Mouse (Mus musculus) liver, embryonic 11.5 days (tissue): ENCODE results near the gene Tex52. TPM values are rescaled to one million over a fixed set of nuclear protein-coding genes. Genes with fewer than 3 reads are reported as not detected.

Experiments
- ATAC-seq: fragments of 200-750 bp; cut with Nextera tagmentation; replicated peaks from 2 replicates; pipeline ENCODE4 v1.8.0; 2017; ENCODE audit warnings: moderate number of reproducible peaks, mild to moderate bottlenecking, moderate TSS enrichment, moderate library complexity; ENCODE audit not compliant: low FRiP score
- DNase-seq: peaks from one replicate; pipeline ENCODE4 v3.0.0-alpha.2; 2017; ENCODE audit warnings: low spot score
- H3K27ac ChIP-seq: fragments of 300-500 bp; sonication (generic); 2 replicates; pipeline ENCODE4 v1.5.1; 2014; ENCODE audit warnings: mild to moderate bottlenecking, low read depth, low read length, control low read depth
- H3K27me3 ChIP-seq: fragments of 300-500 bp; sonication (generic); replicated peaks from 2 replicates; pipeline ENCODE4 v1.6.1; 2014; ENCODE audit warnings: low read length, mixed read lengths; ENCODE audit not compliant: control insufficient read depth, insufficient read depth
- H3K36me3 ChIP-seq: fragments of 300-500 bp; sonication (generic); 2 replicates; pipeline ENCODE4 v1.6.1; 2014; ENCODE audit warnings: mild to moderate bottlenecking, low read length, moderate library complexity, mixed read lengths; ENCODE audit not compliant: control insufficient read depth, insufficient read depth
- H3K4me1 ChIP-seq: fragments of 300-500 bp; sonication (generic); replicated peaks from 2 replicates; pipeline ENCODE4 v1.6.1; 2014; ENCODE audit warnings: low read length, mixed read lengths; ENCODE audit not compliant: control insufficient read depth, insufficient read depth
- H3K4me2 ChIP-seq: fragments of 300-500 bp; sonication (generic); 2 replicates; pipeline ENCODE4 v1.6.1; 2014; ENCODE audit warnings: mild to moderate bottlenecking, control low read depth, moderate library complexity
- H3K4me3 ChIP-seq: fragments of 300-500 bp; sonication (generic); 2 replicates; pipeline ENCODE4 v1.5.1; 2014; ENCODE audit warnings: low read depth, low read length, control low read depth
- H3K9ac ChIP-seq: fragments of 300-500 bp; sonication (generic); 2 replicates; pipeline ENCODE4 v1.6.1; 2014; ENCODE audit warnings: low read depth, low read length, control low read depth
- H3K9me3 ChIP-seq: fragments of 300-500 bp; sonication (generic); 2 replicates; pipeline ENCODE4 v1.6.1; 2016; ENCODE audit warnings: low read length, inconsistent platforms, mixed read lengths; ENCODE audit not compliant: control insufficient read depth
- WGBS: fragments of 180-500 bp; shearing (Covaris S2); extraction: QIAGEN DNeasy Blood & Tissue Kit; methylation state at CpG from one replicate; pipeline ENCODE4 v1.1.7; 2014; 5-methylcytosine and 5-hydroxymethylcytosine counted together
- polyA plus RNA-seq: library from polyadenylated mRNA; unstranded; fragments of >200 nt; fragmentation: Nextera tagmentation; extraction: Ambion mirVana; gene quantifications from 2 replicates; pipeline ENCODE4 v1.2.1, GENCODE M21; 2014

The Tex52 gene
- polyA plus RNA-seq, 1 experiment from 2014 or later = not detected

DNA sequence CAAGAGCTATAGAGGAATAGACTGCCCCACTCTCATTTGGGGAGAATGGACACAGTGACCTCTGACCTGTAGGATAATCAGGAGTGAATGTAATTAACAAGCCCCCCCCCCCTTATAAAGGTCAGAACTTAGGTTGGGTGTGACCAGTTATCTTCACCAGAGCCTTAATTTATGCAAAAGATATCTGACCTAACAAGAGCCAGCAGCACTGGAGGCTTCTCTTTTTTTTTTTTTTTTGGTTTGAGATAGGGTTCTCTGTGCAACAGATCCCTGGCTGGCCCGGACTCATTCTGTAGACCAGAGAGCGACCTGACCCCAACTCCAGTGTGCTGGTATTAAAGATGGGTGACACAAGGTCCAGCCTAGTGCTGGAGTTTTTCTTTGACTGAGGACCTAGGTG, 54.0 kb downstream of the Tex52 start:
- no peak overlapping the region for H3K9ac ChIP-seq
- H3K36me3 ChIP-seq = peaks cover 51% of the 10 kb centered on the region
- DNase-seq (no peak), ATAC-seq (no peak)
- H3K27ac ChIP-seq = no peak overlapping the region
- H3K4me3 ChIP-seq = no peak overlapping the region
- H3K9me3 ChIP-seq = no peaks in the 10 kb centered on the region
- peaks cover 8% of the 10 kb centered on the region for H3K4me1 ChIP-seq
- 74% methylated on average over 2 of the region's 2 CpGs for WGBS
- H3K27me3 ChIP-seq = no peaks in the 10 kb centered on the region
- no peak overlapping the region for H3K4me2 ChIP-seq

DNA sequence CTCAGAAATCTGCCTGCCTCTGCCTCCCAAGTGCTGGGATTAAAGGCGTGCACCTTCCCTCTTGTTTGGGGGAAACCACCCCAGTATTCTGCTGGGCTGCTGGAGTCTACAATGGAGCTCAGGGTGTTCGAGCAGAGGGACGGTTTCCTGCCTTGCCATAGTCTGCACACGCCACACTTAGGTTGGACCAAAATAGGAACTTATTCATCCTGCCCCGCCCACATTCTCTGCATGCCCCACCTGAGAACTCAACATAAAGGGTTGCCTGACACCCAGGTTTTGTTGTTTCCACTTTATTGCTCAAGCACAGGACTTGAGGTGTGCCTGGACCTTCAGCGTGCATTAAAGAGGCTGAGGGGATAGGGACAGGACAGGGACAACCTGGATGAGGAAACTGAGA, 54.6 kb downstream of the Tex52 start:
- Histone ChIP-seq H3K9me3 (no peaks in the 10 kb centered on the region), H3K27me3 (no peaks in the 10 kb centered on the region), H3K9ac (no peak overlapping the region), H3K4me2 (no peak overlapping the region), H3K4me1 (peaks cover 8% of the 10 kb centered on the region), H3K4me3 (no peak overlapping the region), H3K27ac (no peak overlapping the region), H3K36me3 (peaks cover 57% of the 10 kb centered on the region)
- ATAC-seq = no peak
- 88% methylated on average over 6 of the region's 6 CpGs for WGBS
- DNase-seq = no peak

GRCm38 (mm10) chr6:128432356-128432915, 57.2 kb downstream of the Tex52 start:
- no peaks in the 10 kb centered on the region for H3K27me3 ChIP-seq
- H3K4me1 ChIP-seq = peaks cover 15% of the 10 kb centered on the region
- no peak overlapping the region for H3K9ac ChIP-seq
- WGBS = 93% methylated on average over 13 of the region's 13 CpGs
- no peak overlapping the region for H3K27ac ChIP-seq
- DNase-seq (no peak), ATAC-seq (no peak)
- H3K4me3 ChIP-seq = no peak overlapping the region
- peaks cover 73% of the 10 kb centered on the region for H3K36me3 ChIP-seq
- H3K9me3 ChIP-seq = no peaks in the 10 kb centered on the region
- no peak overlapping the region for H3K4me2 ChIP-seq

- Histone ChIP-seq H3K4me1 (peaks cover 15% of the 10 kb centered on the region), H3K9me3 (no peaks in the 10 kb centered on the region), H3K36me3 (peaks cover 70% of the 10 kb centered on the region), H3K27me3 (no peaks in the 10 kb centered on the region), H3K9ac (no peak overlapping the region), H3K4me2 (no peak overlapping the region), H3K4me3 (no peak overlapping the region), H3K27ac (no peak overlapping the region)
- no peak for DNase-seq
- no peak for ATAC-seq
- 89% methylated on average over 13 of the region's 13 CpGs for WGBS
Observed at GRCm38 (mm10) chr6:128433566-128433965, 58.3 kb downstream of the Tex52 start.

Other genes starting within 250 kb of the Tex52 start
- gene Tspan9, start 231.9 kb upstream of the Tex52 start, polyA plus RNA-seq = 46.3 and 46.9 TPM in 2 replicates
- gene Tead4, start 74.6 kb upstream of the Tex52 start, polyA plus RNA-seq = 0.95 and 1.9 TPM in 2 replicates
- 9.5 and 10.1 TPM in 2 replicates for gene Tulp3, start 19.6 kb upstream of the Tex52 start, polyA plus RNA-seq
- gene Rhno1, start 12.5 kb upstream of the Tex52 start, polyA plus RNA-seq = 120 and 126 TPM in 2 replicates
- gene Foxm1, start 12.5 kb upstream of the Tex52 start, polyA plus RNA-seq = 34.2 and 38.3 TPM in 2 replicates
- gene Gm44596, start within 50 bp of the Tex52 start, polyA plus RNA-seq = not detected in 2 replicates
- 2.9 and 3.5 TPM in 2 replicates for gene Nrip2, start 23.8 kb downstream of the Tex52 start, polyA plus RNA-seq
- 30.1 and 32.8 TPM in 2 replicates for gene Itfg2, start 49.5 kb downstream of the Tex52 start, polyA plus RNA-seq
- 541 and 572 TPM in 2 replicates for gene Fkbp4, start 63.2 kb downstream of the Tex52 start, polyA plus RNA-seq
- 17.8 and 19.8 TPM in 2 replicates for gene Pzp, start 151.3 kb downstream of the Tex52 start, polyA plus RNA-seq
- 0.45 and 1.3 TPM in 2 replicates for gene A2ml1, start 206.2 kb downstream of the Tex52 start, polyA plus RNA-seq
- 0.18 TPM in 1 of 2 replicates, not detected in the other for gene Klrb1a, start 248.1 kb downstream of the Tex52 start, polyA plus RNA-seq